Mouse (Mus musculus): ENCODE measurements around the gene Ulk4.

Ulk4 gene

DNA sequence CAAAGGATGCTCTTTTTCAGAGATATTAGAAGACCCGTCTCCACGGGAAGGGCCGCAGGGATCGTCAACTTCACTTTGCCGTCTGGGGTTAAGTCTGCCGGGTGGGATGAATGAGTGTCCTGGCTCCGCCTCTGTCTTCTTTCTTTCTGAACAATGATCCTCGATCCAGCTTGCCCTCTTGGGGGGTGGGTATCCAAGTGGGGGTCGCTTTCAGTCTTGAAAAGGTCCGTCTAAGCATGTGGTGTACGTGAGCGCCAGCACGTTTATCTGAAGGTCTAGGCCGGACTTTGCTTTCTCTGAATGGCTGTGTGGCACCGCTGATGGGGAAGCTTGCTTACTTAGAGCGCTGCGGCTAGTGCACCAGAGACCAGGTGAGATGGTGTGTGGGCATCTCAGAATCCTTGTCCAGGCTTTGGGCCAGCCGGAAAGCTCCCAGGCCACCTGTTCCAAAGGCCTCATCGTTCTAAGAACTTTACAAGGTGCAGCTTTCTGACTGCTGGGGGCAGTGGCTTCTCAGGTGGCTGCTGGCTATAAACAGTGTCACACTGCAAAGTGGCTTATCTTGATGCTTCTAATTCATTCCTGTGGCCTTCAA, 23.1 kb upstream of the Ulk4 start:
- no peak for DNase-seq

DNA sequence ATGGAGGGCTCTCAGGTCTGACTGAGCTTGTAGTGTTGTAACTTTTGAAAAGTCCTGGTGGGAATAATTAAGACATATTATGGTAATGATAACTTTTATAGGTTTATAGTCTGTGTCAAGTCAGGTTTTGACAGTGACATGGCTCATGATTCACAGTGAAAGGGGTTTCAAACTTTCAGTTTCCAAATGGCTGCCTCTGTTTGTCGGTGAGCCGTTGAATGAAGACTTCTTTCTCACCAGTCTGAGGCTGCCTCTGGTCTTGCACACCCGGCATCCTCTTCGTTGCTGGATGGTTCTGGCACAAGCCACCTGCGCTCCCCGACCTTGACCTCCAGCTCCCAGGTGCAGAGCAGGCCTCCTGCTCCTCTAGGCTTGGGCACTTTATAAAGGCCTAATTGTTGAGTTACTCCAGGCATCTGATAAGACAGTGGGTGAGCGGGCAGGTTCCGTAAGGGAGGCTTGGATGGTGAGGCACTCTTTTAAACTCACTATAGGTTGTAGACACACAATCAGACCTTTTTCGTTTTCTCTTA, 22.3 kb upstream of the Ulk4 start:
- no peak for DNase-seq

- DNase-seq = no peak
These were observed 21.6 kb upstream of the Ulk4 start for GRCm38 (mm10) chr9:121298411-121299091.

GRCm38 (mm10) chr9:121298065-121298398, 21.0 kb upstream of the Ulk4 start:
- DNase-seq = no peak

DNA sequence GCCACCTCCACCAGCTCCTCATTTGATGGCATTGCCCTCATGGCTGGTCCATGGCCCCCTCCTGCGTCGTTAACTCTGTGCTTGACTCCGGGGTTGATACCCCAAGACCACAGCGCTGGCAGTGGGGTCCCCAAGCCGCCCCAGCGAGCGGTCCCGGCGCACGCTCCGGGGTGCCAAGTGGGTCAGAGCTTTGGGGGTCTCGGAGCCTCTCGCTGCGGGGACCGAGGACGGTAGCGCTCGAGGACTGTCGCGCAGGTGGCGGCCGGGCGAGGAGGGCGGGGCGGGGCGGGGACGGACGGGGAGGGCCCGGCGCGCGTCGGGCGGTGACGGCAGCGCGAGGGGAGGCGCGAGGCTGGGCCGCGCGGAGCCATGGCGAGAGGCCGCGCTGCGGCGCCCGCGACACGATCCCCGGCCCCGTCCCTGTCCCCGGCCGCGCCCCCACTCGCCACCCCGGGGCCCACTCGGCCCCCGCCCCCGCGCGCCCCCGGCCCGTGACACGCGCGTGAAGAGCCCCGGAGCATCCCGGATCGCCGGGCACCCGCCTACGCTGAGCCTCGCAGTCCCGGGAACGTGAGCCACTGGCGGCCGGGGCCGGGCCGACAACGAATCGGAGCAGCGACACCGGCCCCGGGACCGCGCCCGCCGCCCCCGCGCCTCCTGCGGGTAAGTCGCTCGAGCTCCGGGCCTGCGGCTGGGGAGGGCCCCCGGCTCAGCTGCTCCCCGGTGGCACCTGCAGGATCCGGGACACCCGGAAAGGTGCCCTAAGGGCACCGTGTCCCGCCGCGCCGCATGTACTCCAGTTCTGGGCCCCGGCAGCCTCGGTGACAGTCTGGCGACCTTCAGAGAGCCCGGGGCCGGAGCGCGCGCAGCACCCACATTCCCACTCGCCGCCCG, 20.4 kb upstream of the Ulk4 start, which contains the start of gene Trak1:
Gene Trak1 (plus strand): TSS at position 332 of the 894 bp plus-strand sequence.
- DNase-seq = peak; percentile 76

- DNase-seq = no peak
These were observed 18.2 kb upstream of the Ulk4 start for GRCm38 (mm10) chr9:121295221-121295620.

- DNase-seq = no peak
These were observed 16.2 kb upstream of the Ulk4 start for GRCm38 (mm10) chr9:121293187-121293586.

GRCm38 (mm10) chr9:121291275-121291674, 14.3 kb upstream of the Ulk4 start:
- no peak for DNase-seq

- no peak for DNase-seq
These were observed 9.4 kb upstream of the Ulk4 start for GRCm38 (mm10) chr9:121286325-121286901.

GRCm38 (mm10) chr9:121285341-121286324, 8.6 kb upstream of the Ulk4 start:
- peak; percentile 73 for DNase-seq

DNA sequence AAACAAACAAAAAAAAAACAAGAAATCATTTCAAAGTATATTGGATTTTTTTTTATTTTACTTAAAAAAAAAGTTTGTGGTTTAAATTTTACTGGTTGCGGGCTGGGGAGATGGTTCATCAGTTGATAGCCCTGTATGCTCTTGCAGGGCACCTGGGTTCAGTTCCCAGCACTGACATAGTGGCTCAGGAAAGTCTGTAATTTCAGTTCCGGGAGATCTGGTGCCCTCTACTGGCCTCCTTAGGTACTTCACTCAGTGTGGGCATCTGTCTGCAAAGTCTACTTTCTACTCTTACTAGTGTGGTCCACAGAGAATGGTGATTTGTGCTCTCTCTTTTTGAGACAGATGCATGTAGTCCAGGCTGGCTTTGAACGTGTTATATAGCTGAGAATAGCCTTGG, 7.4 kb upstream of the Ulk4 start:
- peak; percentile 40 for DNase-seq

DNA sequence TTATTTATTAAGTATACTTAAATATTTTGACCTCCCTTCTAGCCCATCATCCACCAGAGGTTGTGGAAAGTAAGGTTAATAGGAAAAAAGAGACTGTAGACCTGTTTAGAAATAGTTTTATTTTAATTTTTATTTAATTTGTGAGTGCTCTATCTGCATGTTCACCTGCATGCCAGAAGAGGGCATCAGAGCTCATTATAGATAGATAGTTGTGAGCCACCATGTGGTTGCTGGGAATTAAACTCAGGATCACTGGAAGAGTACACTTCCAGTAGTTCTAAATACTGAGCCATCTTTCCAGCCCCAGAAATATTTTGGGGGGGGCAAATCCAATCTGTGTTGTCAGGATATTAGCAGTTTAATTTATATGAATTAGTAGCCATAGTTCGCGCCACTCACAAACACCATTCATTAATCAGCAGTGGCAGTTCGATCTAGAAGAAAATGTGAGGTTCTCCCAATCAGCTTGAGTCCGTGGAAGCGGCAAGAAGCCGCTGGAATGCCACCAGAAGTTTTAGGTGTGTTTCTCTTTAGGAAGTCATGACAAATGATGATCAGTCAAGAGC, 6.7 kb upstream of the Ulk4 start:
- DNase-seq = peak; percentile 40

DNA sequence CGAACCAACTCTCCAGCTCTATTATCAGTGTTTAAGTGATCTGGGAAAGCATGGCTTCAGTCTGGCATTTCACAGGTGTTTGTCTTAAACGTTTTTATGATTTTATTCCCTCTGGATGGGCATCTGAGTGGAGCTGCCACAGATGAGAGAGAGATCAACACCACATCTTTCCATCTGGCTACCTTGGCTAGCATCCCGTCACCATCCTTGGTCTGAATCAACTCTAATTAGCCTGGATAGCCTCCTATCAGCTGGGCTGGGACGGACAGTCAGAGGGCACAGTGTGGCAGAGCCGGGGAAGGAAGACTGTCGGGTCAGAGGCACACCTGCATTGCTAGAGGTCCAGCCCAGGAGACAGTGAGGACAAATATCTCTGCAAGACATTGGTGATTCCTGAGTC, 4.9 kb upstream of the Ulk4 start:
- DNase-seq = no peak

DNA sequence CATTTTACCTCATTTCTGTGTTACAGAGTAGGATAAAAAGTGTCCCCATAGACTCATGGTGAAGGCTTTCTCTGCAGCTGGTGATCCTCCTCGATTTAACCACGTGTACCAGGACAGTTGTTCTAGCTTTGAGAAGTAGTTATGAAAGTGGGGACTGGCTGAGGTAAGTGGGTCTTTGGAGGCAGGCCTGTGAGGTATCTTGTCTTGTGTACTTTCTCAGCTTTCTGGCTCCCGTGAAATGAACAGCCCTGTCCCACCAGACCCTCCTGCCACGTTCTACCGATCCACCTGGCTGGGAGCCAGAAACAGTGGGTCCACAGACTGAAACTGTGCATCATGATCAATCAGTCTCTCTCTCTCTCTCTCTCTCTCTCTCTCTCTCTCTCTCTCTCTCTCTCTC, 2.2 kb upstream of the Ulk4 start:
- DNase-seq = no peak

DNA sequence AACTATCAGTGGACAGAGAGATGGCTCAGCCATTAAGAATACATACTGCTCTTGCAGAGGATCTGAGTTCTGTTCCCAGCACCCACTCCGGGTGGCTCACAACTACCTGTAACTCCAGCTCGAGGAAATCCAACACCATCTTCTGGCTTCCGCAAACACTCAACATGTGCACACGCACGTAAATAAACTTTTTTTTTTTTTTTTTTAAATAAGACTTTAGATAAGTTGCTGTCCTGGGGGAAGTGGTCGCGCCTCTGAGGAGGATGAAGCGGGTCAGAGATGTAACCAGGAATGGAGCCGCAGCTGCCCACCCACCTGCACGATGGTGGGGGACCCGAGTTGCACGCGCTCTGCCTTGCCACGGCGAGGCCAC, 266 bp downstream of the Ulk4 start:
- DNase-seq = no peak

DNA sequence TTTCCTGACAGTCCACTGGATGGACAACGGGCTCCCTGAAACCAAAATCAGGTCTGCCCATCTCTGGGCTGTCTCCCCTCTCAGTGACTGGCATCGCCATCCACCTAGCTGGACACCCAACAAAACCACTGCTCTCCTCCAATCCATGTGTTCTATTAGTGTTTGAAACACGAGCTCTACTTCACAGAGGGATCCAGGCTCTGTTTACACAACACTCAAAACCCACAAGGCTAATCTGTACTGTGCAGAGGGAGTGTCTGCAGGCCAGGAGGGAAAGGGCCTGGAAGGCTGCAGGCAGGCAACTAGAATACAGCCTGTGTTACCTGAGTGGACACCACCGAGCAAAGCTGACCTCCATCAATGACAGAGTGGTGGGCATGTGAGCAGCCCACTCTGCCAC, 5.4 kb downstream of the Ulk4 start:
- no peak for DNase-seq

DNA sequence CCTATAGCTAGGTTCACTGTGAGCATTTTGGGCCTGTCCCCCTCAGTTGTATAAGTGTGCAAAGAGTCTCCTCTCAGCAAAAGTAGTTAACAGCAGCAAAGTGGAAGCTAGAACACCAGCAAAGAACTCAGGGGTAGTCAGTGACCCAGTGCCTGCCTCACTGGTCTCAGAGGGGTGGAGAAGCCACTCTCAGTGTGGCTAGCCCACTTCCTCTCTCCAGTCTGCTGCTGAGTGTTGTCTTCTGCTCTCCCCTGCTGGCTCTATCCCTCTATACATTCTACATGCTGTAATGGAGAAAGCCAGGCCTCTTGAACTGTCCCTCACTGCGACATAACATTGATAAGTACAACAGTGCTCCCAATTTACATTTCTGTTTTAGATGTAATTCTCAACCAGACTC, 5.8 kb downstream of the Ulk4 start:
- DNase-seq = no peak

- no peak for DNase-seq
These were observed 11.7 kb downstream of the Ulk4 start for GRCm38 (mm10) chr9:121265307-121265706.

- DNase-seq = no peak
These were observed 19.9 kb downstream of the Ulk4 start for GRCm38 (mm10) chr9:121257106-121257505.

DNA sequence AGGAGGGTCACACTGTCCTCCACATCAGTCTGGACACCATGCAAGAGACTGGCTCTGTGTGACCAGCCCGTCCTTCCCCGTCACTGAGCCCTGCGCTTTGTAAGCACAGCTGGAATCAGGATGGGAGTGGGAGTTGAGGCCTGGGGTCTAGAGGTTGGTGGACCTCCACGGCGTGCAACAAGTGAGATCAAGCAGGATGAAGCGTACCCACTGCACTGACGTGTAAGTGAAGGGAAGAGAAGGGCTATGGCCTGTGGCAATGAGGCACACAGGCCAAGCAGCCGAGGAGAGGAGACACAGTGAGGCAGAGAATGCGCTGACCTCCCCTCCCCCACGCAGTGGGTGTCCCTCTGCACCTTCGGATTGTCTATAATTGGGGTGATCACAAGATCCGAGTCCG, 22.2 kb downstream of the Ulk4 start:
- no peak for DNase-seq

- DNase-seq = no peak
These were observed 23.0 kb downstream of the Ulk4 start for GRCm38 (mm10) chr9:121253983-121254382.

DNA sequence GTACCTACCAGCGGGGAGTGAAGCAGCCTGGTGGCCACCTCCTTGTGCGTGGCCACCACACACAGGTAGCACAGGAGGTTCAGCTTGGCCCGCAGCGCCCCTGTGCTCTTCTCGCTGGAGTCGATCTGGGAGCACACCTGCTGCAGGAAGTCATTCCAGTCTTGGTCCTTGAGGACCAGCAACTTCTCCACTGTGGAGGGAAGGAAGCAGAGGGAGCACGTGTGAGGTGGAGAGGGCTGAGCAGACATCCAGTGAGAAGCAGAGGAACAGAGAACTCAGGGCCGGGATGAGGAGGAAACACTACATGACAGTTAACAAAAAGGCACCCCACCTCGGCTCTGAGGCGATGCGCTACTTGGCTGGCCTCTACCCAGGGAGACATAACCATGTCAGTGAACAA, 26.1 kb downstream of the Ulk4 start:
- no peak for DNase-seq

Data from retina, postnatal 1 day (tissue).